Mouse (Mus musculus) hindbrain, embryonic 10.5 days (tissue): ENCODE data around the gene Acot3. TPM values are rescaled to one million over a fixed set of nuclear protein-coding genes. Genes with fewer than 3 reads are reported as not detected.

ENCODE experiments used
- polyA plus RNA-seq: library from polyadenylated mRNA; unstranded; fragments of >200 nt; fragmentation: Nextera tagmentation; extraction: Ambion mirVana; gene quantifications from 2 replicates; pipeline ENCODE4 v1.2.1, GENCODE M21; 2016

Gene Acot3
- polyA plus RNA-seq, 1 experiment from 2014 or later: 0.25 TPM

Other genes with a start within 250 kb of the Acot3 start
- gene Numb, start 130.2 kb upstream of the Acot3 start, polyA plus RNA-seq: 27.8 and 39.1 TPM in 2 replicates
- 16.8 and 17.6 TPM in 2 replicates for gene Riox1, start 101.5 kb upstream of the Acot3 start, polyA plus RNA-seq
- gene Heatr4, start 67.3 kb upstream of the Acot3 start, polyA plus RNA-seq: not detected in 2 replicates
- gene Acot2, start 64.3 kb upstream of the Acot3 start, polyA plus RNA-seq: 15.5 and 20.0 TPM in 2 replicates
- gene Acot1, start 42.7 kb upstream of the Acot3 start, polyA plus RNA-seq: 39.8 and 45.3 TPM in 2 replicates
- 0.08 and 0.14 TPM in 2 replicates for gene Acot4, start 13.8 kb upstream of the Acot3 start, polyA plus RNA-seq
- gene Gm49366, start 13.2 kb upstream of the Acot3 start, polyA plus RNA-seq: not detected in 2 replicates
- 0.12 TPM in 1 of 2 replicates, not detected in the other for gene Acot5, start 17.2 kb downstream of the Acot3 start, polyA plus RNA-seq
- gene Acot6, start 48.5 kb downstream of the Acot3 start, polyA plus RNA-seq: 0.77 and 0.97 TPM in 2 replicates
- gene Dnal1, start 62.2 kb downstream of the Acot3 start, polyA plus RNA-seq: 4.8 and 4.9 TPM in 2 replicates
- 3.1 and 3.6 TPM in 2 replicates for gene Pnma1, start 96.3 kb downstream of the Acot3 start, polyA plus RNA-seq
- 6.5 and 8.2 TPM in 2 replicates for gene Elmsan1, start 166.7 kb downstream of the Acot3 start, polyA plus RNA-seq
- 16.4 and 18.8 TPM in 2 replicates for gene Ptgr2, start 233.1 kb downstream of the Acot3 start, polyA plus RNA-seq